Mouse (Mus musculus) spleen, adult 2 months (tissue): ENCODE measurements around the gene Ryr1.

Experiments
- CTCF ChIP-seq: fragments of 200-500 bp; IDR thresholded peaks from 2 replicates; pipeline ENCODE4 v1.5.1; 2011; ENCODE audit warnings: mild to moderate bottlenecking, inconsistent platforms; ENCODE audit not compliant: insufficient read depth, insufficient read length, insufficient replicate concordance; ENCODE audit errors: extremely low read depth
- POLR2A ChIP-seq: fragments of 200-500 bp; IDR thresholded peaks from 2 replicates; pipeline ENCODE4 v1.6.1; 2011; ENCODE audit warnings: low read depth, low read length, inconsistent platforms

DNA sequence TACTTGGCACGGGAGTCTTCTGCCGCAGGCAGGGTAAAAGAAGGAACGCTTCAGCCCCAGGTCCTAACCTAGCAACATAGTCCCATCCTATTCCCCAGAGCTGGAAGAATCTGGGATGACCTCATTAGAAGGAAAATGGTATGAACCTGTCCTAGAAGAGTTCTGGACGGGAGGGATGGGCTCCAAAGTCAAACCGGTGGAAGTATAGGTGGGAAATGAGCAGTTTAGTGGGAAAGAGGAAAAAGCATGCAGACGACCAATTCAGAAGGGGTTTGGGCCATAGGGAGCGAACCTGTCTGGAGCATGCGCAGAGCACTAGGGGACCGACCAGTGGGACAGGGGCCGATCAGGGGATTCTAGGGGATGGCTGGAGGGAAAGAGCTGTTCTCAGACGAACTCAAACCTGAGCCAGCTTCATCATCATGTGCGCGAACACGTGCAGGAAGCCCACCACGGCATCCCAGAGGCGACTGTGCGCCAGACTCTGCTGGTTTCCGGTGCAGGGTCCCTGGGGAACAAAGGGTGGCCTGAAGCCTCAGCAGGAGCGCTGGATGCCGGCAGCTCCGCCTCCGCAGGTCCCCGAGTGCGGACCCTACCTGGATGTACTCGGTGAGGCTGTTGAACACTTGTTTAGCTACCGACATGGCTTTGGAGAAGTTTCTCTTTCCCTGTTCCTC, 84.9 kb downstream of the Ryr1 start:
- TF ChIP-seq CTCF: no peak
- no peak for TF ChIP-seq POLR2A
